Mouse (Mus musculus) liver, embryonic 12.5 days (tissue): ENCODE data around the gene Boc. TPM values are rescaled to one million over a fixed set of nuclear protein-coding genes. Genes with fewer than 3 reads are reported as not detected.

Experiments
- microRNA-seq: library from miRNA; unstranded; fragments of <30 nt; microRNA quantifications from one replicate; pipeline ENCODE4, GENCODE M21; 2017
- polyA plus RNA-seq: library from polyadenylated mRNA; unstranded; fragments of >200 nt; fragmentation: Nextera tagmentation; extraction: Ambion mirVana; gene quantifications from 2 replicates; pipeline ENCODE4 v1.2.1, GENCODE M21; 2016

Gene Boc
- polyA plus RNA-seq, 1 experiment from 2014 or later: 1.1 TPM

Small RNAs within 50 kb of the gene (microRNA-seq; reads per million reads assigned to microRNA genes)
- gene Mir3081: 1.1 reads per million

Other genes starting within 250 kb of the Boc start
- not detected in 2 replicates for gene Sidt1, start 225.7 kb downstream of the Boc start, polyA plus RNA-seq
- gene Spice1, start 211.8 kb downstream of the Boc start, polyA plus RNA-seq: 14.1 and 15.6 TPM in 2 replicates
- gene Cfap44, start 164.1 kb downstream of the Boc start, polyA plus RNA-seq: 0.41 and 0.84 TPM in 2 replicates
- gene Nepro, start 165.4 kb upstream of the Boc start, polyA plus RNA-seq: 6.5 and 7.3 TPM in 2 replicates
- 23.3 and 23.8 TPM in 2 replicates for gene Gtpbp8, start 187.5 kb upstream of the Boc start, polyA plus RNA-seq
- gene Cd200r1, start 206.8 kb upstream of the Boc start, polyA plus RNA-seq: 3.5 and 3.9 TPM in 2 replicates